Mouse (Mus musculus): Measurements from ENCODE around the gene Ly6g5c. TPM values are rescaled to one million over a fixed set of nuclear protein-coding genes. Genes with fewer than 3 reads are reported as not detected.
A peak's percentile ranks its signal among the peaks of the same experiment; 100 is the strongest.

The Ly6g5c gene
- polyA plus RNA-seq (2014; fragmentation: Nextera tagmentation; extraction: Ambion mirVana) = not detected in 2 replicates

DNA sequence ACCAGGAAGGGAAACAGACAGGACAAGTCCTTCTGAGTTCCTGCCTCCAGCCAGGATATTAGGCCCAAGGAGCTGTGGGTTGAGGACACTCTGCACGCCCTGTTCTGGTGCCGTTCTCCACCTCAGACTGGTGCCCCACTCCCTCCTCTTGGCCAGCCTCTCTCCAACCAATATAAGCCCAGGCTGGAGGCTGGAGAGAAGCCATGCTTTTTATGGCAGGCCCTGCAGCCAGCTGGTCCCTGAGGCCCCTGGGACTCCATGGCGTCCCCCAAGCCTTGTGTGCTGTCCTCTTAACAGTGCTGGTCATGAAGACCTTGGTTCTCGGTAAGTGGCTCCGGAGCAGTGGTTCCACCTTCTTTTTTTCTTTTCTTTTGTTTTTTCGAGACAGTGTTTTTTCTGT is at the start of gene Ly6g5c:
Gene Ly6g5c, plus strand, starts transcription at position 183 of the 400 bp plus-strand sequence.
- Histone ChIP-seq H3K4me1 (ENCODE audit: control insufficient read depth, insufficient read depth, low read length) (no peaks in the 10 kb centered on the region), H3K27ac (ENCODE audit: low read depth, low read length) (no peak within 1 kb of the TSS), H3K9me3 (ENCODE audit: control insufficient read depth, low read length) (no peaks in the 10 kb centered on the region), H3K4me3 (ENCODE audit: low read depth, low read length) (no peak within 1 kb of the TSS), H3K4me2 (ENCODE audit: low read depth, low read length) (no peak within 1 kb of the TSS), H3K9ac (replicated peaks; ENCODE audit: low read depth, low read length) (no peak within 1 kb of the TSS), H3K36me3 (ENCODE audit: control insufficient read depth, insufficient read depth, low read length) (peaks cover 11% of the 10 kb centered on the region), H3K27me3 (ENCODE audit: control insufficient read depth, insufficient read depth, low read length) (no peaks in the 10 kb centered on the region)
- 70% methylated on average over 6 of the region's 6 CpGs for WGBS
- ATAC-seq (ENCODE audit: low read depth) = no peak

DNA sequence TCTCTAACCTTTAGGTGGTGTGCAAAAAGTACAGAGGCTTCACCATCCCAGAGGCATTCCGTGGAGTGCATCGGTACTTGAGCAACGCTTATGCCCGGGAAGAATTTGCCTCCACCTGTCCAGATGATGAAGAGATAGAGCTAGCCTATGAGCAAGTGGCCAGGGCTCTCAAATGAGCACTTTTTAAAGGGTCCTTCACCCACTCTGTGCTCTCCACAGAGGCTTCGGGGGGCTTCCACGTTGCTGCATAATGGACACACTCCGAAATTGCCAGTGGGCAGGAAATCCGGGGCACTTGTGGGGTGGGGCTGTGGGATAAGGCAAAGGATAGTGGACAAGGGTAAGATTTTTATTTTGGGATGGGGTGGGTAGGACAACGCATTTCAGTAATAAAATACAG is 49.8 kb upstream of the Ly6g5c start:
- H3K27me3 ChIP-seq (ENCODE audit: control insufficient read depth, insufficient read depth, low read length) = no peaks in the 10 kb centered on the region
- no peaks in the 10 kb centered on the region for H3K9me3 ChIP-seq (ENCODE audit: control insufficient read depth, low read length)
- no peak overlapping the region for H3K9ac ChIP-seq (replicated peaks; ENCODE audit: low read depth, low read length)
- H3K4me1 ChIP-seq (ENCODE audit: control insufficient read depth, insufficient read depth, low read length) = peaks cover 13% of the 10 kb centered on the region
- no peak overlapping the region; the same call in 1 of the 2 replicates for H3K27ac ChIP-seq (ENCODE audit: low read depth, low read length)
- peaks cover 9% of the 10 kb centered on the region for H3K36me3 ChIP-seq (ENCODE audit: control insufficient read depth, insufficient read depth, low read length)
- ATAC-seq (ENCODE audit: low read depth) = peak; percentile 9; the same call in 1 of the 2 replicates
- peak overlapping the region; percentile 84 for H3K4me2 ChIP-seq (ENCODE audit: low read depth, low read length)
- WGBS = 70% methylated on average over 9 of the region's 9 CpGs
- H3K4me3 ChIP-seq (ENCODE audit: low read depth, low read length) = peak overlapping the region; percentile 77

DNA sequence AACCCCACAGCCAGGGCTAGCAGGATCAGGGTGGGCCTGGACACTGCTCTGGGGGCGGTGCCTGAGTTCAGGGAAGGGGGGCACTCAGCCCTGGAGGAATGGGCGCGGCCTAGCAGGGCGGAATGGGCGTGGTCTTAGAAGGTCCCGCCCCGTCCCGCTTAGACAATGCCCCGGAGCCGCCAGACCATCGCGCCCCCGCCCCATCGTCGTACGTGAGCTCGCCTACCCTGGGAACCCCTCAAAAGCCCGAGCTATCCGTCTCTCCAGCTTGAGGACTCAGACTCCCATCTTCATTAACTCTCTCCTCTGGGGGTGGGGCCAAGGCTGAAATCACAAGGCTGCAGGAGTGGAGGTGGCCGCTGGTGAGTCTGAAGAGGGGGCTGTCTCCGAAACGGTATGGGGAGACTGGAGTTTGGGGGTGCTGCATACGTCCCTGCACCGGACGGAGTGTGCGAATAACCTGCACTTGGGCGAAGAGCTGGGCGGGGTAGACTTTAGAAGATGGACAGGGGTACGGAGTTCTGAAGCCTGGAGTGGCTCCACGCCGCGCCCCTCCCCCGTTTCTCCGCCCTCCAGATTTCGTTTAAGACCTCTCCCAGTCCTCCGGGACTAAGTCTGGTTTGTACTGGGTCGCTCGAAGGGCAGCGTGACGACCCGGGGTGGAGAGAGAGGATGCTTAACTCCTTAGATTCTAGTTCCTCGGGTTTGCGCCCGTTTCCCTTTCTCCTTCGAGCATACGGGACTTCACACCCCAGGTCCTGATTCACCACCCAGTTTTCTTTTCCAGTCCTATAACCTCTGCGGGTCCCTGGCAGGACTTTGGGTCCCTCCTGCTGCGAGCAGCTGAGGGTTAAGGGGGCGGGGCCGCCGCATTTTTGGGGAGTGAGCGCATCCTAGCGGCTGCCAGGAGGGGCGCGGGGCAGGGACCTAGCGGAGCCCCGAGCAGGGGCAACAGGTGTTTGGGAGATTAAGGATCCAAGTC is 48.9 kb upstream of the Ly6g5c start, which contains the start of gene Ddah2:
Gene Ddah2, plus strand, starts transcription at position 125 of the 982 bp plus-strand sequence.
- Histone ChIP-seq H3K27ac (ENCODE audit: low read depth, low read length) (peak within 1 kb of the TSS; percentile 82), H3K9ac (replicated peaks; ENCODE audit: low read depth, low read length) (peak within 1 kb of the TSS; percentile 85), H3K4me2 (ENCODE audit: low read depth, low read length) (peak within 1 kb of the TSS; percentile 84), H3K4me1 (ENCODE audit: control insufficient read depth, insufficient read depth, low read length) (peaks cover 13% of the 10 kb centered on the region), H3K36me3 (ENCODE audit: control insufficient read depth, insufficient read depth, low read length) (peaks cover 9% of the 10 kb centered on the region), H3K27me3 (ENCODE audit: control insufficient read depth, insufficient read depth, low read length) (no peaks in the 10 kb centered on the region), H3K9me3 (ENCODE audit: control insufficient read depth, low read length) (no peaks in the 10 kb centered on the region), H3K4me3 (ENCODE audit: low read depth, low read length) (peak within 1 kb of the TSS; percentile 77)
- peak; percentile 90 for ATAC-seq (ENCODE audit: low read depth)
- under 1% methylated on average over 53 of the region's 57 CpGs for whole genome bisulfite sequencing

DNA sequence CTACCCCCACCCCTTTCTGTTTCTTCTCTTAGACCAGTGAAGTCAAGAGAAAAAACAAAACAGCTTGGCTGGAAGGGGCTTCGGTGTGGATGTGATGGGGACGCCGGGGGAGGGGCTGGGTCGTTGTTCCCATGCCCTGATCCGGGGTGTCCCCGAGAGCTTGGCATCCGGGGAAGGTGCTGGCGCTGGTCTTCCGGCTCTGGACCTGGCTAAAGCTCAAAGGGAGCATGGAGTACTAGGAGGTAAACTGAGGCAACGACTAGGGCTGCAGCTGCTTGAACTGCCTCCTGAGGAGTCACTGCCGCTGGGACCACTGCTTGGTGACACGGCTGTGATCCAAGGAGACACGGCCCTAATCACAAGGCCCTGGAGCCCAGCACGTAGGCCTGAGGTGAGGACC is 48.0 kb upstream of the Ly6g5c start:
- Histone ChIP-seq H3K9ac (replicated peaks; ENCODE audit: low read depth, low read length) (peak overlapping the region; percentile 85), H3K4me3 (ENCODE audit: low read depth, low read length) (peak overlapping the region; percentile 77), H3K27me3 (ENCODE audit: control insufficient read depth, insufficient read depth, low read length) (0 out of 2 replicates have a peak, but pooled peaks cover 1% of the 10 kb centered on the region), H3K4me1 (ENCODE audit: control insufficient read depth, insufficient read depth, low read length) (peaks cover 18% of the 10 kb centered on the region), H3K4me2 (ENCODE audit: low read depth, low read length) (peak overlapping the region; percentile 84), H3K27ac (ENCODE audit: low read depth, low read length) (no peak overlapping the region), H3K36me3 (ENCODE audit: control insufficient read depth, insufficient read depth, low read length) (peaks cover 9% of the 10 kb centered on the region), H3K9me3 (ENCODE audit: control insufficient read depth, low read length) (no peaks in the 10 kb centered on the region)
- WGBS = 22% methylated on average over 14 of the region's 14 CpGs
- ATAC-seq (ENCODE audit: low read depth) = 0 out of 2 replicates have a peak, but pooled peaks have one; percentile 0

DNA sequence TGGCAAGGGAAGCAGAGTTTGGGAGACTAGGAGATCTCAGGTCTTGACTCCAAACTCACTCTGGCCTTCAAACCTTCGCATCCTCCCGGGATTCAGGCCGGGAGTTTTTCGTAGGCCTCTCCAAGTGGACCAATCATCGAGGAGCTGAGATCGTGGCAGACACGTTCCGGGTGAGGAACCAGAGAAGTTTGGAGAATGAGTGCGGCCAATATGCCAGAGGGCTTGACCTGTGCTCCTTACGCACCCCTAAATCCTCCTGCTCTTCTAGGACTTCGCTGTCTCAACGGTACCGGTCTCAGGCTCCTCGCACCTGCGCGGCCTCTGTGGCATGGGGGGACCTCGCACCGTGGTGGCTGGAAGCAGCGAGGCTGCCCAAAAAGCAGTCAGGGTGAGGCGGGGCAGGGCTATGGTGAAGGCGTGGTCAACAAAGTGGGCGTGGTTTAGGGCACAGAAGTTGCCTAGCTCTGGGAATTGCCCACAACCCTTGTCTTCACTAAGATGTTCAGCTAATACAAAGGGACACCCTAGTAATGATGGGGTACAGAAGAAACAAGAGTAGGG is 47.3 kb upstream of the Ly6g5c start:
- 51% methylated on average over 22 of the region's 22 CpGs for WGBS
- peaks cover 9% of the 10 kb centered on the region for H3K36me3 ChIP-seq (ENCODE audit: control insufficient read depth, insufficient read depth, low read length)
- peak overlapping the region; percentile 84 for H3K4me2 ChIP-seq (ENCODE audit: low read depth, low read length)
- H3K4me1 ChIP-seq (ENCODE audit: control insufficient read depth, insufficient read depth, low read length) = peaks cover 22% of the 10 kb centered on the region
- no peak for ATAC-seq (ENCODE audit: low read depth)
- no peaks in the 10 kb centered on the region for H3K9me3 ChIP-seq (ENCODE audit: control insufficient read depth, low read length)
- H3K9ac ChIP-seq (replicated peaks; ENCODE audit: low read depth, low read length) = no peak overlapping the region
- peak overlapping the region; percentile 77; the same call in 1 of the 2 replicates for H3K4me3 ChIP-seq (ENCODE audit: low read depth, low read length)
- no peak overlapping the region for H3K27ac ChIP-seq (ENCODE audit: low read depth, low read length)
- H3K27me3 ChIP-seq (ENCODE audit: control insufficient read depth, insufficient read depth, low read length) = 0 out of 2 replicates have a peak, but pooled peaks cover 6% of the 10 kb centered on the region

DNA sequence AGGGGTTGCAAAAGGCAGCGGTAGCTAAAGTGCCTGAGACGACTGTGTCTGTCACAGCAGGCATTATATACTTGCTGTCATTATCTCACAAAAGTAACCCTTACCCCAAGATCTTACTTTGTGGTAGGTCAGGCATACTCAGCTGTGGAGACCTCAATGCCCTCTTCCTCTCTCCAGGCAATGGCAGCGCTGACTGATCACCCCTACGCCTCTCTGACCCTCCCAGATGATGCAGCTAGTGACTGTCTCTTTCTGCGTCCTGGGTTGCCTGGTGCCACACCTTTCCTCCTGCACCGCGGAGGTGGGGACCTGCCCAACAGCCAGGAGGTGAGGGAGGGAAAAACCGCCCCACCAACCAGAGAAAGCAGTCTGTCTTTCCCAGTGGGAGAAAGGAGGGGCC is 46.8 kb upstream of the Ly6g5c start:
- peaks cover 9% of the 10 kb centered on the region for H3K36me3 ChIP-seq (ENCODE audit: control insufficient read depth, insufficient read depth, low read length)
- 0 out of 2 replicates have a peak, but pooled peaks cover 6% of the 10 kb centered on the region for H3K27me3 ChIP-seq (ENCODE audit: control insufficient read depth, insufficient read depth, low read length)
- no peak for ATAC-seq (ENCODE audit: low read depth)
- no peak overlapping the region for H3K4me2 ChIP-seq (ENCODE audit: low read depth, low read length)
- no peak overlapping the region for H3K9ac ChIP-seq (replicated peaks; ENCODE audit: low read depth, low read length)
- no peaks in the 10 kb centered on the region for H3K9me3 ChIP-seq (ENCODE audit: control insufficient read depth, low read length)
- whole genome bisulfite sequencing = 83% methylated on average over 8 of the region's 8 CpGs
- H3K27ac ChIP-seq (ENCODE audit: low read depth, low read length) = no peak overlapping the region
- H3K4me3 ChIP-seq (ENCODE audit: low read depth, low read length) = no peak overlapping the region
- H3K4me1 ChIP-seq (ENCODE audit: control insufficient read depth, insufficient read depth, low read length) = peaks cover 22% of the 10 kb centered on the region

DNA sequence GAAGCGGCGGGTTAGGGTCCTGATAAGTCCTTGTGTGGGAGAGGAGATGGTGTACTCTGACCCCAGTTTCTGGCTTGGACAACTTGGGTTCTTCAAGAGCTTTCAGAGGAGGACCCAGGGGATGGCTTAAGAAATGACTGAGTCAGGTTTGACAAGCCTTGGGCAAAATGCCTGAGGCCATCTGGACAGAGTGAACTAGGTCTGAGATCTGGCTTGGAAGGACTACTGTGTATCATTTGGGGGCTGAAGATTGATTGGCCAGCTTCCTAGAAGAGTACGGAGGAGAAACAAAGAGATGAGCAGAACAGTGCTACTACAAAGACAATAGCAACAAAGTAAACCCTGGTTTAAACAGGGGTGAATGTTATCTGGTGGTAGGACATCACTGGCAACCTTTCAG is 44.6 kb upstream of the Ly6g5c start:
- H3K4me1 ChIP-seq (ENCODE audit: control insufficient read depth, insufficient read depth, low read length) = peaks cover 22% of the 10 kb centered on the region
- no peak overlapping the region for H3K27ac ChIP-seq (ENCODE audit: low read depth, low read length)
- ATAC-seq (ENCODE audit: low read depth) = no peak
- no peak overlapping the region for H3K4me2 ChIP-seq (ENCODE audit: low read depth, low read length)
- 82% methylated on average over 3 of the region's 3 CpGs for WGBS
- no peaks in the 10 kb centered on the region for H3K9me3 ChIP-seq (ENCODE audit: control insufficient read depth, low read length)
- H3K4me3 ChIP-seq (ENCODE audit: low read depth, low read length) = no peak overlapping the region
- peaks cover 9% of the 10 kb centered on the region for H3K36me3 ChIP-seq (ENCODE audit: control insufficient read depth, insufficient read depth, low read length)
- no peak overlapping the region for H3K9ac ChIP-seq (replicated peaks; ENCODE audit: low read depth, low read length)
- 0 out of 2 replicates have a peak, but pooled peaks cover 6% of the 10 kb centered on the region for H3K27me3 ChIP-seq (ENCODE audit: control insufficient read depth, insufficient read depth, low read length)

DNA sequence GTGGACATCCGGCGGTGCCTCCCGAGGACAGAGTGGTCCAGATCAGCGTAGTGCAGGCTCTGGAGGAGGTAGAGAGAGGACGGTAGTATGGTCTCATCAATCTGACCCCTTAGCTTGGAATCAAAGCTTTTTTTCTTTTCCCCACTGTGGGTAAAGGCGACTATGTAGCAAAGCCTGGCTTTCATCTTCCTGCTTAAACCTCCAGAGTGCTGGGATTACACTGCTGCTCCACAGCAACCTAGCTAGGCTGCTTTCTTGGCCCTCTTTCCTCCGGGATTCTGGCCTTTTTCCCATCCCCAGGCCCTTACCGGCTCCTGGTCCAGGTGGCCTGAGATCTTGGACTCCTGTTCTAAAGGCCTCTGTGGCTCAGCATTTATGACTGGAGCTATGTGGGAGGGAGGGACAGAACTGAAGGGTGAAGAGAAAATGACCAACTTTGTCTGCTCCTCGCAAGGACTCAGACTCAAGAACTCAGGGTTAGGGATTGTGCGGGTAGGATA is 43.7 kb upstream of the Ly6g5c start:
- ATAC-seq (ENCODE audit: low read depth) = no peak
- no peak overlapping the region for H3K9ac ChIP-seq (replicated peaks; ENCODE audit: low read depth, low read length)
- H3K36me3 ChIP-seq (ENCODE audit: control insufficient read depth, insufficient read depth, low read length) = peaks cover 9% of the 10 kb centered on the region
- 42% methylated on average over 10 of the region's 10 CpGs for WGBS
- no peak overlapping the region for H3K4me3 ChIP-seq (ENCODE audit: low read depth, low read length)
- no peaks in the 10 kb centered on the region for H3K9me3 ChIP-seq (ENCODE audit: control insufficient read depth, low read length)
- H3K27ac ChIP-seq (ENCODE audit: low read depth, low read length) = no peak overlapping the region
- peak overlapping the region; percentile 40; the same call in 1 of the 2 replicates for H3K4me2 ChIP-seq (ENCODE audit: low read depth, low read length)
- H3K27me3 ChIP-seq (ENCODE audit: control insufficient read depth, insufficient read depth, low read length) = 0 out of 2 replicates have a peak, but pooled peaks cover 6% of the 10 kb centered on the region
- peaks cover 22% of the 10 kb centered on the region for H3K4me1 ChIP-seq (ENCODE audit: control insufficient read depth, insufficient read depth, low read length)

Data from neural tube, embryonic 14.5 days (tissue).